Mouse (Mus musculus) ES-E14 (cell line): ENCODE measurements around the gene Cox11. TPM values are rescaled to one million over a fixed set of nuclear protein-coding genes. Genes with fewer than 3 reads are reported as not detected.
A peak's percentile ranks its signal among the peaks of the same experiment; 100 is the strongest.

Experiments
- DNase-seq: peaks from one replicate; pipeline ENCODE4 v3.0.0-alpha.2; 2013; ENCODE audit warnings: low read depth, low spot score
- H3K27ac ChIP-seq: 2 replicates; pipeline ENCODE4 v1.5.1; 2012; ENCODE audit warnings: low read depth, mild to moderate bottlenecking, low read length, moderate library complexity, mixed read lengths; ENCODE audit not compliant: poor library complexity, insufficient read depth, severe bottlenecking
- H3K36me3 ChIP-seq: 2 replicates; pipeline ENCODE4 v1.6.1; 2012; ENCODE audit warnings: mild to moderate bottlenecking, low read length, moderate library complexity, mixed read lengths; ENCODE audit not compliant: control insufficient read depth, poor library complexity, insufficient read depth, severe bottlenecking
- H3K4me1 ChIP-seq, 2 experiments: fragments of 150-350 bp in 1 of 2; sonication (generic) in 1 of 2; 2 replicates each; pipeline ENCODE4 v1.6.1; 2012; ENCODE audit warnings: low read length in 2 of 2, mild to moderate bottlenecking in 1 of 2, mixed read lengths in 1 of 2; ENCODE audit not compliant: control insufficient read depth in 2 of 2, insufficient read depth in 2 of 2, poor library complexity in 1 of 2
- H3K4me3 ChIP-seq, 2 experiments: fragments of 150-350 bp in 1 of 2; sonication (generic) in 1 of 2; 2 replicates each; pipeline ENCODE4 v1.5.1; 2012; ENCODE audit warnings: low read length in 2 of 2, low read depth in 1 of 2, mild to moderate bottlenecking in 1 of 2, mixed read lengths in 1 of 2; ENCODE audit not compliant: insufficient read depth in 1 of 2, poor library complexity in 1 of 2, severe bottlenecking in 1 of 2
- H3K9ac ChIP-seq: 2 replicates; pipeline ENCODE4 v1.6.1; 2012; ENCODE audit warnings: low read depth, mild to moderate bottlenecking, low read length, mixed read lengths; ENCODE audit not compliant: poor library complexity, insufficient read depth, severe bottlenecking
- H3K9me3 ChIP-seq: fragments of 150-350 bp; sonication (generic); 2 replicates; pipeline ENCODE4 v1.6.1; 2012; ENCODE audit warnings: low read depth, mild to moderate bottlenecking, low read length; ENCODE audit not compliant: control insufficient read depth, insufficient read depth
- CHD2 ChIP-seq: IDR thresholded peaks from 2 replicates; pipeline ENCODE4 v1.6.1; 2014; ENCODE audit warnings: mild to moderate bottlenecking, low read depth, low read length, inconsistent platforms
- HCFC1 ChIP-seq: IDR thresholded peaks from 2 replicates; pipeline ENCODE4 v1.6.1; 2012; ENCODE audit warnings: low read length, inconsistent platforms, borderline replicate concordance; ENCODE audit not compliant: insufficient read depth
- MAFK ChIP-seq: IDR thresholded peaks from 2 replicates; pipeline ENCODE4 v1.6.1; 2014; ENCODE audit warnings: mild to moderate bottlenecking, low read depth, low read length, inconsistent platforms; ENCODE audit not compliant: insufficient read depth
- ZC3H11A ChIP-seq: IDR thresholded peaks from 2 replicates; pipeline ENCODE4 v1.6.1; 2012; ENCODE audit warnings: low read depth, mild to moderate bottlenecking, inconsistent platforms, low read length, borderline replicate concordance
- ZNF384 ChIP-seq: IDR thresholded peaks from 2 replicates; pipeline ENCODE4 v1.6.1; 2012; ENCODE audit warnings: low read depth, low read length, inconsistent platforms
- in situ Hi-C, 2 experiments: fragments of 600-800 bp; cut with MboI; formaldehyde crosslinking; loops; one replicate each; pipeline ENCODE4 v1.15.1; 2025; ENCODE audit warnings: low sequenced_read_pairs in 2 of 2, inconsistent platforms in 1 of 2; ENCODE audit not compliant: unreplicated experiment in 2 of 2
- total RNA-seq: library from RNA; depleted of rRNA; stranded (reverse); fragments of 300-350 nt; gene quantifications from 2 replicates; pipeline ENCODE4 v1.2.3, GENCODE M21; 2012

Gene Cox11
- total RNA-seq, 1 experiment, result 32.4 TPM

DNA sequence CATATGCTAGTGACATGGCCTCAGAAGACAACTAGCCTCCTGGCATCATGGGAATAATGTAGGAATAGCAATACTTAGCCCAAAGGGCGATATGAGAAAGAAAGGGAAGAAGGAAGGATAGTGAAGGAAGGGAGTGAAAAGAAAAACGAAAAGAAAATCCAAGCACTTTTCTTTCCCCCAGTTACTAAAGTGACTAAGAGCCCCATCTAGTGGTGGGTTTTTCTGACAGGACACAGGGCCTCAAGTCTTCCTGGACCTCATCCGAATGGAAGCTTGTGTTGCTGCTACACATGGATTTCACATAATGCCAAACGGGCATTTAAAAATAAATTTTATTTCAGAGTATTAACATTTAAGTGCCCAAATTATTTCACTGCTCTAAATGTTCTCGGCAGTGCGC is 14.5 kb upstream of the Cox11 start:
- Histone ChIP-seq H3K4me1 (no peaks in the 10 kb centered on the region), H3K27ac (no peak overlapping the region), H3K36me3 (no peaks in the 10 kb centered on the region), H3K4me3 (no peak overlapping the region), H3K9ac (no peak overlapping the region), H3K9me3 (no peaks in the 10 kb centered on the region)
- in situ Hi-C loops, result no loop called here
- DNase-seq, result peak; percentile 16
- TF ChIP-seq MAFK (no peak), HCFC1 (no peak), ZC3H11A (no peak), ZNF384 (no peak), CHD2 (no peak)

GRCm38 (mm10) chr11:90625174-90625573 is 12.8 kb upstream of the Cox11 start:
- no peak for DNase-seq
- H3K27ac ChIP-seq, result no peak overlapping the region
- no peaks in the 10 kb centered on the region for H3K36me3 ChIP-seq
- TF ChIP-seq HCFC1 (no peak), MAFK (no peak), ZNF384 (no peak)
- H3K4me1 ChIP-seq, result no peaks in the 10 kb centered on the region
- no peak overlapping the region for H3K4me3 ChIP-seq
- H3K9me3 ChIP-seq, result no peaks in the 10 kb centered on the region
- in situ Hi-C loops, result no loop called here
- H3K9ac ChIP-seq, result no peak overlapping the region

- TF ChIP-seq ZNF384, result no peak
- TF ChIP-seq MAFK, result no peak
- TF ChIP-seq CHD2, result no peak
- TF ChIP-seq HCFC1, result no peak
- no peak for TF ChIP-seq ZC3H11A
- in situ Hi-C loops, result no loop called here
- Histone ChIP-seq H3K9me3 (no peaks in the 10 kb centered on the region), H3K27ac (no peak overlapping the region), H3K4me3 (no peak overlapping the region), H3K9ac (no peak overlapping the region), H3K4me1 (no peaks in the 10 kb centered on the region), H3K36me3 (no peaks in the 10 kb centered on the region)
- no peak for DNase-seq
Measured at GRCm38 (mm10) chr11:90627751-90628150, 10.2 kb upstream of the Cox11 start.

- DNase-seq, result no peak
- in situ Hi-C loops, result no loop called here
- H3K4me1 ChIP-seq, result no peaks in the 10 kb centered on the region
Measured at GRCm38 (mm10) chr11:90632480-90632879, 5.5 kb upstream of the Cox11 start.

DNA sequence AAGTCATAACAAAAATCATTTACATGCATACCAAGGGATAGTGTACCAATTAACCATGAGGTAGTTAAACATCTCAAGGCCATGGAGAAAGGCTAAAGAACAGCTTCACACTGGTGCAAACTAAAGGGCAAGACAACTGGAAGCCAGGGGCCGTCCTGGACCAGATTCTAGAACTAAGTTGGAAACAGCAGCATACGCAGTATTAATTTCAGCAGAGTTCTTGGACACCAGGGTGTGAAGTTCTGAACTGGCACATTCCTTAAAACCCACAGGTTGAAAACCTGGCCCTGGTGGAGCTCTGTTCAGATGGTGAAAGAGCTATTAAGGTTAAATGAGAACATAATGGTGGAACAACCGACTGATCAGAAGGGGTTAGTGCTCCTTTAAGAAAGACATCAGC is 3.3 kb upstream of the Cox11 start:
- no peaks in the 10 kb centered on the region for H3K9me3 ChIP-seq
- no peak overlapping the region for H3K4me3 ChIP-seq
- H3K27ac ChIP-seq, result no peak overlapping the region
- peaks cover 2% of the 10 kb centered on the region; the same call in 1 of the 2 replicates for H3K36me3 ChIP-seq
- H3K4me1 ChIP-seq, result no peaks in the 10 kb centered on the region; a peak in 1 of 4 replicates
- no peak for DNase-seq
- TF ChIP-seq HCFC1 (no peak), MAFK (no peak), ZC3H11A (no peak), ZNF384 (no peak)
- in situ Hi-C loops, result no loop called here
- H3K9ac ChIP-seq, result no peak overlapping the region

More at GRCm38 (mm10) chr11:90632480-90632879, 5.5 kb upstream of the Cox11 start:
- Histone ChIP-seq H3K36me3 (peaks cover 2% of the 10 kb centered on the region; the same call in 1 of the 2 replicates), H3K27ac (no peak overlapping the region), H3K9ac (no peak overlapping the region), H3K4me3 (no peak overlapping the region), H3K9me3 (no peaks in the 10 kb centered on the region)
- no peak for TF ChIP-seq ZC3H11A
- TF ChIP-seq ZNF384, result no peak
- TF ChIP-seq CHD2, result no peak
- no peak for TF ChIP-seq HCFC1
- TF ChIP-seq MAFK, result no peak
